Mouse (Mus musculus) embryo, embryonic 11.5 days (tissue): ENCODE results near the gene Nhlrc3.

Source experiments
- DNase-seq: peaks from one replicate; pipeline ENCODE4 v3.0.0-alpha.2; 2012; ENCODE audit warnings: low read depth, low spot score

The Nhlrc3 gene

DNA sequence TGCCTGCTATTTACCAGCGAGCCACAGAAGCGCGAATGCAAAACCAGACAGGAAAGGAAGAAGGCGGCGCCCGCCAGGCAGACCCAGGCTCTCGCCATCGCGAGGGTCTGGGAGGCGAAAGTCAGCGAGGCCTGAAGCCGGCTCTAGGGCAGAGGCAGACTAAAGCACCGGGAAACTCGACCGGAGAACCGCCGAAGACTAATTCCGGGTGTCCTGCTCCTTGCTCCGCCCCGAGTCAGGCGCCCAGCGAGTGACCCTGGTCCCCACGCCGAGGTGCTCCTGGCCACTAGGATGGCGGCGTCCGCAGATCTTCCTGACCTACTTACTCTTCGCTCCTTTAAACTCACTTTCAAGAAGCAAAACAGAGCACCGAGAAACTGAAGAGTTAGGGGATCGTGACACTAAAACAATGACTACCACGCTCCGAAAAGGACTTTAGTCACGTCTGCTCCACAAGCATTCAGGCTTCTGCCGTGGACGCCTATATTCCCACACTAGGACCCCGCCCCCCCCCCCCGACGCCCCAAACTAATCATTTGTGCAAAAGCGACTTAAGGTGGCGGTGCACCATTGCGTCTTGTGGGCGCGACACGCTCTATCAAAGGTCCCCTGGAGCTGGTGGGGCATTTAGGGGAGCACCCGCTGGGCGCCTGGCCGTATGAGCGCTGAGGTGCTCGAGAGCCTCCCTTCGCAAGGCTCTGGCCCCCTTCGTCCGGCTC, at the start of gene Nhlrc3, which contains the start of gene Proser1:
Nhlrc3 (minus strand) TSS at position 287 of the 719 bp plus-strand sequence.
Proser1 (plus strand) TSS at position 621 of the 719 bp plus-strand sequence.
- DNase-seq = peak; percentile 88

DNA sequence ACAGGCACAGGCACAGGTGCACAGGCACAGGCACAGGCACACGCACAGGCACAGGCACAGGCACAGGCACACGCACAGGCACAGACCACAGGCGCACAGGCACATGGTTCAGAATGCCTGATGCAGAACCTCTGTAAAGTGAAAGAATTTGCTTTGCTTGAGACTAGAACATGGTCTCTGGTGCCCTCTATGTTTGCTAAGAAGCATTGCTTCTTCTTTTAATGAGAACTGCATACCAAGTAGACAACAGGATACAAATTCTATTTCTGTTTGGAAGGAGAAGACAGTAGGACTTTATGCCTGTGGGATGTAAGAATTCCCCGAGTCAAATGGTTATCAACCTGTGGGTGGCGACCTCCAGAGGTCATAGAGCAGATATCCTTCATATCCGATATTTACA, 39.3 kb upstream of the Nhlrc3 start:
- no peak for DNase-seq

DNA sequence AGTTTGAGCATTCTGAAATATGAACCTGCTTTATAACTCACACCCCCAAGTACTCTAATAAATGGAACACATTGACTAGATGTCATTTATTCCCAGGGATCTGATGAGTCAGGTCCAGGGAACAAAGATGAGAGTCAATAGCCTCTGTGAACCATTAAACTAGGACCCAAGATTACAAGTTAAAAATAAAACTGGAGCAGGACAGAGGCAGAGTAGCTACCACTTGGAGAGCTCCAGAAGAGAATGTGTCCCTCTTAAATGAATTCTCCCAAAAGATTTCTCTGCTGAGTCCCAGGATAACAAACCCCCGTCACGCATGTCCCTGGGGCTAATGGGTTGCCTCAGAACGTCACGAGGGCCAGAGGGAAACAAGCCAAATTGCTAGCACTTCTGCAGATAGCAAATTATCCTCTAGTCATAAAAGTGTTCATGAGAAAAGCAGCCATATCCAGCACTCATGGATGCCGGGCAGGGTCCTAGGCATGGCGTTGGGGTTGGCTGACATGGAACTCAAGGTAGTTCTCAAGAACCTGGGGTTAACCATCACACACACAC, 35.3 kb upstream of the Nhlrc3 start:
- DNase-seq = no peak

DNA sequence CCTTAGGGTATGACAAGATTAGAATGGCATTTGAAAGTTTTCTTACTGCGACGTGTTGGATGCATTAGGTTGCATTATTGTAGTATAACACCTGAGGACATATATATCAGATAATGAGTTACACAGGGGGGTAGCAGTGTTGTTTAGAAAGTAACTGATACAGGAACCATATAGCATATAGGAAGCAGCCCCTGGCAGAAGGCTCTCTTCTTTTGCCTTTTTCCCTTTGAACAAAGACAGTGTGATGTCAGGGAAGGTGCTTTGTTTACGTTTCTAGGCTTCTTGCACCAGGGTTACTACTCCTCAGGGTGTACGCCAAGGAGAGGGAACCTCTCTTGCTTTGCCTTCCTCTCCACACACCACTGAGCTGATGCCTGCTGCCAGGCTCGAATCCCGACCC, 25.2 kb upstream of the Nhlrc3 start, which contains the start of gene Stoml3:
Stoml3 (plus strand) TSS at position 301 of the 400 bp plus-strand sequence.
- DNase-seq = no peak

DNA sequence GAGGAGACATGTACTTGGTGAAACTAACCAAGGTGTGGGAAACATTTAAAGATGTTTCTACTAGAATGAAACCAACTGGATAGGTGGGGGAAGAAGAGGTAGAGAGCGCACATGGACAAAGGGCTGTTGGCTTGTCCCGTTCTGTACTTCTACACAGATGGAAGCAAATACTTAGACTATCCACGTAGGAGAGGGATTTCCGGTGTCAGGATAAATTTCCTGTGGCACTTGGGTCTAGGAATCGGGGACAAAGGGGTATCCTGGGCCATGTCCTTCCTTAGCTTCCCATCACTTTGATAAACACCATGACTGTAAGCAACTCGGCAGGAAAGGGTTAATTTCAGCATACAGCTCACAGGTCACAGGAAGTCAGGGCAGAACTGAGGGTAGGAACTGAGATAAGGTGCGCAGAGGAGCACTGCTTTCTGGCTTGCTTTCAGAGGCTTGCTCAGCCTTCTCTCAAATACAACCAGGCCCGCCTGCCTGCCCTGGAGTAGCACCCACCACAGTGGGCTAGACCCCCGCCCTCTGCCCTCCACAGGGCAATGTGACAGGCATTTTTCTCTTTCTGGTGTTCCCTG, 24.0 kb upstream of the Nhlrc3 start:
- no peak for DNase-seq

DNA sequence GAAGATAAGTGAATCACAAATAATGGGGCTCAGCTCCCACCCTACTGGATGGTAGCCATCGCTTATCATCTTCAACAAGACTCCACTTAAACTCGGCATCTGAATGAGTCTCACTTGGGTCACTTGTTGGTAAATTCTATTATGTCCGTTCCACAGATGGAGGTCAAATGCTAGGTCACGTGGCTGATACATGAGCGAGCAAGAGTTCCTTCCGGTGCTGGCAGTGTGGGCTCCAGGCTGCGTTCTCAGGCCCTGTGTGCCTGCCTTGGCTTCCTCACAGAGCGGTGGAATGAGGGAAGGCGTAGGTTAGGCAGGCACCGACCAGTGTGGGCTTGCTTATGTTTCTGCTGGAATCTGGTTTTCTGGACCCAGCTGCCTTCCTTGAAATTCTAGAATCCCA, 23.4 kb upstream of the Nhlrc3 start:
- DNase-seq = no peak

DNA sequence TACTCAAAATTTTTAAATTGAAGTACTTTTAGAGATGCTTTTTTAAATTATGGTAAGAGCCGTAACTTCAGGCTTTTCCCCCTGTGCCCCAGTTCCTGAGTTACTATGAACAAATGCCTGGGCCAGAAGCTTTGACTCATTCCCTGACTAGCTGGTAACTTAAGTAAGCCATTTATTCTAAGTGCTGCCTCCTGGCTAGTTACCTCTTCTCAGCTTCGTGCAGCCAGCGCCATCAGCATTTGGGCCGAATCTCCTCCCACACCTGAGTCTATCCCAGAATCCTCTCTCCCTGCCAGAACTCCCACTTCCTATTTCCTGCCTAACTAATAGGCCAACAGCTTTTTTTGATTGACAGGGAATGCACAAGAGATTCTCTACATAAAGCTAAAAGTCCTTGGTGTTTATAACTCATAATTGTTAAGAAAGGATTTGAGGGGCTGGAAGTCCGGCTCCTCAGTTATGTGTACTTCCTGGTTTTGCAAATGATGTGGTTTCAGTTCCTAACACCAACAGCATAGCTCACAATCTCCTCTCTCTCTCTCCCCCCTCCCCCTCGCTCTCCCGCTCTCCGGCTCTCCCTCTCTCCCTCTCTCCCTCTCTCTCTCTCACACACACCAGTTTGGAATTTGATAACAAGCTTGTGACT, 20.4 kb upstream of the Nhlrc3 start:
- DNase-seq = no peak

DNA sequence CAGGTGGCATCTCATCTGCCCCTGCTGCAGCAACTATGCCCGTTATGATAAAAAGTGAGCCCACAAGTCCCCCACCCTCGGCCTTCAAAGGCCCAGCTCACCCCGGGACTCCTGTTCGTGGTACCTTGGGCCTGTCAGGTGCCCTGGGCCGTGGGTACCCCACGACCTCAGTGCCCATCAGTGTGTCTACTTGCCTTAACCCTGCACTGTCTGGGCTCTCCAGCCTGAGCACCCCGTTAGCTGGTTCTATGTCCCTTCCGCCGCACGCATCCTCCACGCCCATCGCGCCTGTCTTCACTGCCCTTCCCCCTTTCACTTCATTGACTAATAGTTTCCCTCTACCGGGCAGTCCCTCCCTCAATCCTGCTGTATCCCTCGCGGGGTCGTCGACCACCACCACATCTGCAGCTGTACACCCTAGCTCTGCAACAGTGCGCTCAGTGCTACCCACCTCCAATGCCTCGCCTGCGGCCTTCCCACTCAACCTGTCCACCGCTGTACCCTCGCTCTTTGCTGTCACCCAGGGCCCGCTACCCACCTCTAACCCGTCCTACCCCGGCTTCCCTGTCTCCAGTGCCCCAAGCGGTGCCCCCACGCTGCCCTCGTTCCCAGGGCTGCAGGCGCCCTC, 15.4 kb upstream of the Nhlrc3 start:
- DNase-seq = no peak

DNA sequence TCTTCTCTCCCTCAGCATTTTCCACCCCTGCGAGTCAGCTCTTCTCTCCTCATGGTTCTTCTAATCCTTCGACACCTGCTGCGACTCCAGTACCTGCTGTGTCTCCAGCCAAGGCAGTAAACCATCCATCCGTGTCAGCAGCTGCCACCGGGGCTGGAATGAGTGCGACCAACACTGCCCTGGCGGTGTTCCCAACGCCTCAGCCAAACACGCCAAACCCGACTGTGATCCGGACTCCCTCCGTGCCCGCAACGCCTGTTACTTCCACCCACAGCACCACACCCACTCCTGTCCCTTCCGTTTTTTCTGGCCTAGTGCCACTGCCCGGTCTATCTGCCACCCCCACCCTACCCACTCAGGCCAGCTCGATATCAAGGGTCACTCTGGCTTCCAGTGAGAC, 14.3 kb upstream of the Nhlrc3 start:
- DNase-seq = no peak

DNA sequence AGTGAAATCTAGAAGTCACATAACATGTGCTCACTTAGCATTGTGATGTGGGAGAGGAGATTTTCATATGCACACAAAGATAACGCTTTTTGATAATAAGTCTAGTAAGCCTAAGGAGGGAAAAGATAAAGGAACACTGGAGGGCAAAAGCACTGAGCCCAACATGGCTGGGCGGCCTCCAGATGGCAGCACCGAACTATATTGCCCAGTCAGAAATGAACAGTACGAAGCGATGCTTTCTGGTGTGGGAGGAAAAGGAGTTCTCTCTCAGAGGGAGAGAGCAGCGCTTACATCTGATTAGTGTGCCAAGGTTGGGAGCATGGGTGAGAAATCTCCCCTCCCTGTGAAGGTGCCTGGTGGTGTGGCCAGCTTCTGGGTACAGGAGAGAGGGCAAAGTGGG, 12.8 kb upstream of the Nhlrc3 start:
- no peak for DNase-seq

DNA sequence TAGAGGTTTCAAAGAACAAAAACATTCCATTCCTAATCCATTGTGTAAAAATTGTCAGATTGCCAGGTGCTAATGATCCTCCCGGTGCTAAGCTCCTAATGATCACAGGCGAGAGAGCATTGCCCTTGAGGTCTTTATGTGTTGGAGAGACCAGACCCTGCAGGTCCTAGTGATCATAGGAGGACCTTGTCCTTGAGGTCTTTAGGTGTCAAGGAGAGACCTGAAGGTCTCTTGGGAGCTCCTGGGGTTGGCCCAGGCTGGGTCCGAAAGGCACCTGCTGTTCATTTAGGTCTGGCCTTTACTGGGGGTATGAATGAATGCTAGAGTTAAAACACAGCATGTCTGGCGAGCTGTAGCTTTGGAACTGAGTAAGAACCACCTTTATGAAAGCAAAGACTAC, 11.0 kb upstream of the Nhlrc3 start:
- no peak for DNase-seq

DNA sequence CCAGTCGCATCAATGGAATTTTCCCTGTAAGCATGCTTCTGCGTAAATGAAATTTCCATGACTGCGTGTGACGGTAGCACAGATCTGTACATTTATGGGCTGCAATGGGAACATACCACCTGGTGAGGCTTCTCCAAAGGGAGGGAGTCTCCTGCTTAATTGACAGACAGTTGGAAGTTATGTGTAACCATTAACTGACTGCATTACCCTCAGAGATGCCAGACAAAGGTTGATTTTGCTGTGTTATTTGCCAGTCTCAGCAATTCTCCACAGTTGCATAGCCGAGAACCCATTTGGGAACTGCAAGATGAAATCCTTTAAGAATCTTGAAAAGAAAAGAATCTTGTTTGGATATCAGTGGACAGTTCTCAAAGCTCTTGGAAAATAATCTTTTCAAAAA, 8.9 kb upstream of the Nhlrc3 start:
- DNase-seq = no peak

DNA sequence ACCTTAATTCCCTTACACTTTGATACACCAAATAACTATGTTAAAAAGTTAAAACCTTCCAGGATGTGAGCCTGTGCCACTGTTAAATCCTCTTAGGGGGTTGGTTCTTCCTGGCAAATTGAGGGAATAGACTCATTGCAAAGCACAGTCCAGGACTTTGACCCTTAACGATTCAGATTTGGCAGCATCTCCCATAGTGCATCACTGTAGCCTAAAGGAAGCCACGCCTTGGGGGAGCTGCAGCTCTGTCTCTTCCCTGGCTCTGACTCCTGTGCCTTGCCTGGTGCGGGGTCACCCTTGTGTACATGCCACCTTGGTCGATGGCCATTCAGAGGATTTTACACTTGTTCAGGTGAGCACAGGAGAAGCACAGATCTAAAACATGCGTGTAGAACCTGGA, 6.5 kb upstream of the Nhlrc3 start:
- no peak for DNase-seq

DNA sequence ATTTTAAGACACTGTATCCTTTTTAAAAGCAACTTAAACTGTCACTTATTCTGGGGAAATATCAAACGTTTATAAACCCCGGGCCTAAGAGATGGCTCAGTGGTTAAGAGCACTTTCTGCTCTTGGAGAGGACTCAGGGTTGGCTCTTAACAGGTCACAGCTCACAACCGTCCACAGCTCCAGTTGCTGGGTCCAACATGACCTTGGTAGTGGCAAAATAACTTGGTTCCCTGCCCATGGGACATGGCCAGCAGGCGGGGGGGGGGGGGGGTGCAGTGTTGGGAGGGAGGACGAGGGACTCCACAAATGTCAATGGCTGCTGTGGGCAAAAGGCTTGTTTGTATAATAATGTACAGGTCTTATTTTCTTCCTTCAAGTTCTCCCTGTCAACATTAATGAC, 4.2 kb upstream of the Nhlrc3 start:
- DNase-seq = no peak

DNA sequence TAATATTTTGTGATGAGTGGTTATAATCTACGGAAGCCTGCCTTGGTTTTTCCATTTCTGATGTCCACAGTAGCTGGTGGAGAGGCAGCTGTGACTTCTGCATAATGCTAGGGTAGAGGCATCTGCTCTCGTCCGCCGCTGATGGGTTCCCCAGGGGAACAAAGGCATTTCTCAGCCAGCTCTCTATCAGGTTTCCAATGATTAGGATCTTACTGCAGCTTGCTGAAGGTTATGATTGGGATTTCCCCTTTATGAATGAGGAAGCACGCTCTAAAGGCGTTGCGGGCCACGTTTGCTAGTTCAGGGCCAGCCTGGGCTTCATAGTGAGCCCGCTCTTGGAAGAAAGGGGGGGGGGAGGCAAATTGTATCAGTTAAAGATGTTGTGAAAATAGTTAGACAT, 3.3 kb upstream of the Nhlrc3 start:
- DNase-seq = no peak

DNA sequence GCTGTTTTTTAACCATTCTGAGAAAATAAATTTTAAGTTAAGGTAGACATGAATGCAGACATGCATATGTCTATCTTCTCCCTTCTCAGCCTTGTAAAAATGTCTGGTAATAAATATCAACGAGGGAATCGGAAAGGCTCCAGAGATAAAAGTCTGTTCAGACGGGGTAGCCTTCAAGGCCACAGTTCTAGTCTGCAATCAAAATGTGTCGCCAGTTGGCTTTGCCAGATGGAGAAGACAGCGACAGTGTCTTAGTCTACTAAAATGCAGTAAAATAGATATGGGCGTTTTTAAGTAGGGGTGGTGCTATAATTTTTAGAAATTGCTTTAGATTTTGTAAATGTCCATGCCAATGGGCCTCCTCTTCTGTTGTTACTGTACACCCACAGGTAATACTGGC, 2.2 kb upstream of the Nhlrc3 start:
- no peak for DNase-seq

DNA sequence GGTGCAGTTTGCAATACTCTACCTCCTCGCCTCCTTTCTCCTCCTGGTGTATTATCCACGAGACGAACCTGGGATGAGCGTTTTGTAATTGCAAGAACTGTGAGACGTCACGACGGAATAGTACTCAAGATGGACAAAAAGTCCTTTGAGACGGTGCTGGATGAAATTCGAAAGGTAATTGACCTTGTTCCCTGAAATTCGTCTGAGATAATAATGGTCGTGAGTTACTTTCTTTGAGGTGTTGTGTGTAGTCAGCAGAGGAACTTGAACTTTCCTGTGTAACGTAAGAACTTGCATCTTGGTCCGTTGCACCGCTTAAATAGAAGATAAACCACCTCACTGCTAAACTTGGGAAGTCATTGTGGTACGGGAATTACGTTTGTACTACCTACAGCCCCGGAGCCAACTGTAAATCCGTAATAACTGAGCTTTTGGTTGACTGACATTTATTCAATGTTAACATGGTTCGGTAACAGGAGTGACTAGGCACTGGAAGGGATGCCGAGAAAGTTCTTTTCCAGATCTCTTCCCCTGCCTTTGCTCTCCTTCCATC, 1.1 kb upstream of the Nhlrc3 start:
- no peak for DNase-seq

DNA sequence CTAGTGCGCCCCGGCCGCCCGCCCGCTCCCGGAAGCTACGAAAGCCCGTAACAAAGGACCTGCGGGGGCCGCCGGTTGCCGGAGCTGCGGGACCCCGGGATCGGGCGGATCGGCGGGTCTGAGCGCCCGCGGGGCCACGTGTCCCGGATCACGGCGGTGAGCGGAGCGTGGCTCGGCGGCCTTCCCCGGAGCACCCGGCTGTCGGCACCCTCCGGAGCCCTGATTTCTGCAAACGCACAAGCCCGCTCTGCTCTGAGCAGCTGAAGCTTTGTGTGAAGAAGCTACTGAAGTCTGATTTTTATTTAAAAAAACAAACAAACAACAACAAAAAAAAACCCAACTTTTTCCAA, 608 bp upstream of the Nhlrc3 start:
- no peak for DNase-seq

DNA sequence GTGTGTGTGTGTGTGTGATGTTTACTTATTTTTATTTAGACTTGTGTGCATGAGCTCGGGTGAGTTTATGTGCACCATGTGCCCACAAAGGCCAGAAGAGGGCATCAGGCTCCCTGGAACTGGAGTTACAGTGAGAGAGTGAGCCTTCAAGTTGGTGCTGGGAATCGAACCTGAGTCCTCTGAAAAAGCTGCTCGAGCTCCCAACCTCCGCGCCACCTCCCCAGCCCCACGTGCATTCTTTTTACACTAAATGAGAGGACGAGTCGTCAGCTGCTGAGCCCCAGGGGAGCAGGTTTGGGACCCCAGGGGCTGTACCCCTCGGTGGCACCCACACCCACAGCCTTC, 459 bp downstream of the Nhlrc3 start:
- peak; percentile 27 for DNase-seq

DNA sequence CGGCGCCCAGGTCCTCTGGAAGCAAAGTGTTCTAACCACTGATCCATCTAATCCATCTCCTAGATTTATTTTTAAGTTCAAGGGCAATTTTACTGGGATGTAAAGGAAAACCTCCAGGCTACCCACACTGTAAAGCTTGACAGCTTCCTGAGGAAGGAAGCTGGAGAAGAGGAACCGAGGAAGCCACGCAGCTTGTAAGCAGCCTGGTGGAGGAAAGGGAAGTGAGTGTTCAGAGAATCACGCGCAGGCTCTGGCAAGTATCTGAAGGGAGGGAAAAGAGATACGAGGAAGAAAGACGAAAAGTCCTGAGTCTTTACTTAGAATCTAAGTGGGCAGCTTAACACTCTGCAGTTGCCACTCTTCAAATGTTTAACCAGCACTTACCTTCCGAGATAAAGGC, 3.0 kb downstream of the Nhlrc3 start:
- no peak for DNase-seq

DNA sequence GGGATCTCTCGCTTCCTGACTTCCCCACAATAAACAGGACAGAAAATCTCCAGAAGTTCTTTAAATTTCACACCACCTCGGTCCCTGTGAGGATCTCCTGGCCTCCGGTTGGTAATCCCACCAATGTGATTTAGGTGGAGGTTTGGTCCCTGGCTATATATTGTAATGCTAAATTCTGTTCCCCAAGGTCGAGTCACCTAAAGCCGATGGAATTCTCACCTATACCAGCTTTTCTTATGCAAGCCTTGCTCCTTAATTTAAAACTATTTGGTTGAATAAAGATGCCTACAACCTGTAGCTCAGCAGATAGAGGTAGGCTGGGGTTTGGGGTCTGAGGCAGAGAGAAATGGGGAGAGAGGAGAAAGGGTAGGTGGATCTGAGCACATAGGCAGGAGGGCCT, 5.4 kb downstream of the Nhlrc3 start:
- DNase-seq = no peak

DNA sequence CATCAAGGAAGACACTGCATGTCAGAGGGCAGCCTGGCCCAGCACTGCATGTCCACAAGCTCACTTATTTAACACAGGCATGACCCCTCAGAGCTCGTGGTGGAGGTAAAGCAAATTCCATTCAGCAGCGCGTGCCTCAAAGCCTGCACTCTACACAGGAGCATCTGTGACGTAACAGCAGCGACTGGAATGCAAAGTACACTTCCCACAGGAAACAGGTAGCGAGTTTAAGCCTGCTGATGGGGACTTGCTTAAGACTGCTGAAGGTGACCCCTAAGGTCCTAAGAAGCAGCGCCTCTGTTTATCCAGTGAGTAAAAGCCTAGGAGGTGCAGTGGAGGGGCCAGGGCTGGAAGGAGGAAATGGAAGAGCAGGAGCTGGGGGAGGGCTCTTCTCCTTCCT, 8.1 kb downstream of the Nhlrc3 start:
- DNase-seq = no peak
